Mouse (Mus musculus) megakaryocyte progenitor cell, adult 5-6 weeks (primary cell): ENCODE results near the gene Wnt3a. TPM values are rescaled to one million over a fixed set of nuclear protein-coding genes. Genes with fewer than 3 reads are reported as not detected.
"Not testable (repeated sequence)": the region's sequence is repeated elsewhere in the genome, so short reads cannot be mapped to it uniquely, and the experiment has no call there.

Experiments
- ATAC-seq: replicated peaks from 2 replicates; pipeline ENCODE4 v1.8.0; 2016; ENCODE audit warnings: mild to moderate bottlenecking, moderate TSS enrichment, inconsistent platforms; ENCODE audit not compliant: poor library complexity
- total RNA-seq, 2 experiments: library from RNA; stranded (forward) in 1 of 2; stranded (reverse) in 1 of 2; fragments of 157-497, 149-512 nt in 1 of 2; fragments of 200-1000 nt in 1 of 2; gene quantifications; 2 replicates each; pipeline versions ENCODE4 v1.2.3 to v1.2.4; 2015 to 2017

Gene Wnt3a
- total RNA-seq, 2 experiments from 2014 or later, result not detected

DNA sequence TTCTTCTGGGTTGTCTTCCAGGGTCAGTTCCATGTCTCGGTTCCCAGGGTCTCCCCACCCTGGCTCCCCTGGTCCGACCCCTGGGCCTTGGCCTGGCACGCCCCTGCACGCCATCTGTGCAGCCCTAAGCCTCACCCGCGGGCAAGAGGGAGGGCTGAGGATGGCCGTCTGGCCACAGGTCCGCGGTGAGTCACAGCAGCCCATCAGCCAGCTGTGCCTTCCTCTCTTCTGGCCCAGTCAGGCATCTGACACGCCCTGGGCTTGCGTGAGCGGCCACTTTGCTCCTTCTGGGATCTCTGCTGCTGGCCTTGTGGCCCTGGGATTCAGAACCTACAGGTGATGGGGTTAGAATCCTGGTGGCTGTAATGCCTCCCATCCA is 17.6 kb upstream of the Wnt3a start:
- ATAC-seq, result no peak

DNA sequence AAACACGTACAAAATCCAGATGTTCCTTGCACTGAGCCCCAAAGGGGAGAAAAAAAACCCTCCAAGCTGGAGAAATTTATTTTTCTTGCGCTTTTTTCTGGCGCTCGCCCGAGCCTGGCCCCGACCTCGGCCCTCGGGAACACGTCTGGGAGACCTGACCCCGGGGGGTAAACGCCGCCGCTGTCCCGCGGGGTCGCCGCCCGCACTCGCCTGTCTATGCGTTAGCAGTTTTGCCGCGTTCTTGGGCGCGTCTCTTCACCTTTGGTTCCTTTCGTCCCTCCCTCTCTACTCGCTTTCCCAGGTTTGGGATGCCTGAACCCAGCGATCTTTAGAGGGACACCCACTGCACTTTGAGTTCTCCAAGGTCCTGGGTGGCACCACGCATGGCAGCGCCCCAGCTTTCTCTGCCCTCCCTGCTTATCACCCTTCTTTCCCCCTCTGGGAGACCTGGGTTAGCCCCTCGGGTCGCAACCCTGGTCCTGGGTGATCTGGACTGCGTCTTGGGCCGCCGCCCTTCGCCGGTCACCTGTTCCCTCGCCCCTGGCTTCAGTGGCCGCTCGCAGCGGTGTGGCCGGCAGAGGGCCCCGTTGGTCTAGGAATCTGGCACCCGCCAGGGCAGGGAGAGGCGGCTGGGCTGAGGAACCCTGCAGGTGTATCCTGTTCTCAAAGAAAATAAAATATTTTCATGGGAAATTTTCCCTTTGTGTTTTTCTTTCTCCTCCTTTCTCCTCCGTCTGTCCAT is 17.0 kb upstream of the Wnt3a start:
- ATAC-seq, result peak; percentile 63

DNA sequence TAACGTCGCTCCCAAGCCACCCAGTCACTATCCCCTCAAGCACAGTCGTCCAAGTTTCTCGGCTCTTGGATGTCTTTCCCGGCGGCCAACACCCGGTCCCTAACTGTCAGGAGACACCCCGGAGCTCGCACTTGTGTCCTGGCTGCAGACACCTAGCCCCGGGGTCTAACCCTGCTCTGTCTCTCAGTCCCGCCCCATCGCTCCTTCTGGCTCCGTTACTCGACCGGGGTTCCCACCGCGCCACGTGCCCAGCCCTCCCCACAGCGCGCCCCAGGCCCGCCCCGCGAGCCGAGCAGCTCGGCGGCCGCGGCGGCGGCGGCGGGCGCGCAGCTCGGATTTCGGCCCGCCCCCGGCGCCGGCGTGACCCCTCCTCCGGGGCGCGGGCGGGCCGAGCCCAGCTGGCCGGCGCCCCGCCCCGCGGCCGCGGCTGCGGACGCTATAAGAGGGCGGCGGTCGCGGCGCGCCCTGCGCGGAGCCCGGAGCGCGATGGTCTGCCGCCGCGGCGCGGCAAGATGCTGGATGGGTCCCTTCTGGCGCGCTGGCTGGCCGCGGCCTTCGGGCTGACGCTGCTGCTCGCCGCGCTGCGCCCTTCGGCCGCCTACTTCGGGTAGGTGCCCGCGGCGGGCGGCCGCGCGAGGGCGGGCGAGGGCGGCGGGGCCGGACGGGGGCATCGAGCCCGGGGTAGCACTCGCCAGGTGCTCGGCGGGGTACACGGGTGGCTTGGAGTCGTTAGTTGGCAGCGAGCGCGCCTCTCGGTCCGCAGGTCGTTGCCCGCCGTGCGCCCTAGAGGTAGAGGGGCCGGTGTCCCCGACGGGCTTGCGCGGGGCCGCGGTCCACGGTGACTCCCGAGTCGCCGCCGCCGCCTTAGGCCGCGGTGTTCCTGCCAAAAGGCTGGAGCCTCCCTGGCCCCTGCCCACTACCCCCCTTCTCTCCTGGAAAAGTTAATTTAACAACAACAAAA is 16.2 kb upstream of the Wnt3a start, which contains the start of gene Wnt9a:
Gene Wnt9a (plus strand): TSS at position 468 of the 961 bp plus-strand sequence.
- ATAC-seq, result no peak

DNA sequence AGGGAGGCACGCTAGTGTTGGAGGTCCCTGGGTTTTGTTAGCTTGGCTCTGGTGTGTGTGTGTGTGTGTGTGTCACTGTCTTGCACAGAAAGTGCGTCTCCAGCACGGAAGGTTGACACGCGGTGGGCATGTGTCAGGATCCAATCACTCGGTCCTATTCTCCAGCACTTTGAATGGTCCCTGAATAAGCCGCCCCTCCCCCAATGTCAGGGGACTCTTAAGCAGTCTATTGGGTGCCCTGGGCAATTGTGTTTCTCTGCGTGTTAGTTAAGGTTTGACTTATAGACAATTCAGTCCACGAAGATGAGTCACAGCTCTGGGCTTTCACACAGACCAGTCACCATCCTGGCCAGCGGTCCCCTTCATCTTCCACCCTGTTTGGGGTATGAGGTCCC is 15.3 kb upstream of the Wnt3a start:
- no peak for ATAC-seq

DNA sequence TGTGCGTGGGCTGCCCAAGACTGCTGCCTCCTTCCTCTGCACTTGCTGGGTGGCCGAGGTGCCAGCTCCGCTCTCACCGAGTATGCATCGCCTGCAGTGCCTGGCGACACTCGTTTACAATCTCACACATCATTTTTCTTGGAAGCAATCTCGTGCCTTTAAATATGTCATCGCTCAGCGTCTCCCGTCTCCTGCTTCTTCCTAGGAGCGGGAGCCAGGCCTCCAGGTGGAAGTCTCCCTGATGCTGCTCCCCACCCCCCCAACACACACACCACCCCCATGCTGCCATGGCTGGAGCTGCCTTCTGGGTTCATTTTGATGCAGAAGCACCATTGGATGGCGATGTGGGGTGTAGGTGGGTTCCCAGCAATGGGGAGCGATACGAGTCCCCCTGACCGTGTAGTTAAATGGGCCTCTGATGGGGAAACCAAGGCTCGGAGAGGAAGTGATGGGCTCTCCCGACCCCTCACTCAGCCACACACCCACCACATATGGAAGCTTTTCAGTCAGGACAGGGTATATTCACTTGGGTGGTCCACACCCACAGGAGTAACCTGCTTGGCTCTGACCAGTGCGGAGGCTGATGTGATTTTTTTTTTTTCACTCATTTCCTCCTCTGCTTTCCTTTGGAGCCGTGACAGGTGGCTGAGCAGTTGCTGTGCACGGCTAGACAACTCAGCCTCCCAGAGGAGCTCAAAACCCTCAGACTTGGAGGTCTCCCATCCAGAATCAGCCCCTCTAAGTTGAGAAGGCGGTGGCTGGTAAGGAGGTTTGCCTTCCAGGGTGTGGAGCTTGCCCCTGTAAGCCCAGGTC is 14.7 kb upstream of the Wnt3a start:
- no peak for ATAC-seq

DNA sequence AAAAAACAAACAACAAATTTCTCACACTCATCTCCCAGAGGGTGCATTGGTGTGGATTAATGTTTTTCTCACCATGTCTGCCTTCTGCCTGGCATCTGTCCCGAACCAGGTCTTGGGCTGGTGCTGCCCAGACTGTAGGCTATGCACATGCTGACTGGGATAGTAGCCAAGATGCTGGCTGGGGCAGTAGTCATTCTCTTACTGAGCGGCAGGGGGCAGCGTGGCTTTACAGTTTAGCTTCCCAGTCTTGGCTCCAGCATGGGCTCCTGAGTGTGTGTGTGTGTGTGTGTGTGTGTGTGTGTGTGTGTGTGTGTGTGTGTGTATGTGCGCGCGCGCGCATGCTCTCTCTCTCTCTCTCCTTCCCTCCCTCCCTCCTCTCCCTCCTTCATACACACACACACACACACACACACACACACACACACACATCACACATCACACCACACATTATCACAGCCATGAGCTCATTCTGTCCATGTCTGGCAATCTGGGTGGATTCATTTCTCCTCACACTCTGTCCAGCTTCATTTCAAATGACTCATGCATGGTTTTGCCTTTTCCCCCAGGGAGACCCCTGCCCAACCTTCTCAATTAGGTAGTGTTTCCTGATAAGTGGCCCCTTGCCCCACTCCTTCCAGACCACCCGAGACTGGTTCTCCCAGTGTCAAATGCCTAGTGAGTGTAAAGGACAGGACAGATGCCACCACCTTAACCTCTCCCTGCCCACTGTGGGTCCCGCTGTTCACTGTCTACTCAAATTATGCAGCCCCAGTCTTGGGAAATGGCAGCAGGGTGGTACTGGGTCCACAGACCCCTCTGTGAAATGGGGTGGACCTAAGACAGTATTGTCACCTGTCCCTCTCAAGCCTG is 12.4 kb upstream of the Wnt3a start:
- ATAC-seq, result peak; percentile 92

DNA sequence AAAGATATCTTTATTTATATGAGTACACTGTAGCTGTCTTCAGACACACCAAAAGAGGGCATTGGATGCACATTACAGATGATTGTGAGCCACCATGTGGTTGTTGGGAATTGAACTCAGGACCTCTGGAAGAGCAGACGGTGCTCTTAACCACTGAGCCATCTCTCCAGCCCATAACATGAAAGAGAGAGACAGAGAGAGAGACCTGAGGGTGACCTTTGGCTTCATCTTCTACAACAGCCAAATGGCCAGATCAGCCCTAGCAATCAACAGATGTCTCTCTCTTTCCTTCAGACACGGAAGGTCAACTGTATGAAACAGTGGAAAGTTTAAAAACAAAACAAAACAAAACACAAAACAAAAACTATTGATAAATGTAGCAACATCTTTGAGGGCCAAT is 10.5 kb upstream of the Wnt3a start:
- ATAC-seq, result not testable (repeated sequence)

DNA sequence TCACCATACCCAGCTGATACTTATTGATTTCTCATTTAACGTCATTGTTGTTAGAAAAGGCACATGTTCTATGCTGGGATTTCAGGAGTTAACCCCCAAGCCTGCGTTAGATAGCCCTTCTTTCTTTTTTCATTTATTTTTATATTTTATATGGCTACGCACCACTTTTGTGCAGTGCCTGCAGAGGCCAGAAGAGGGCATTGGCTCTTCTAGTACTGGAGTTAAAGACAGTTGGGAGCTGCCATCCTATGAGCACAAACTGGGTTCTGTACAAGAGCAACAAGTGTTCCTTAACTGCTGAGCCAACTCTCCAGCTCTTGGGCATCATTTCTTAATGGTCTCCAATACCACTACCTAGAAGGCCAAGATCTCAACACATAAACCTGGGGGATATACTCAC is 9.6 kb upstream of the Wnt3a start:
- ATAC-seq, result peak; percentile 54; the same call in 1 of the 2 replicates

DNA sequence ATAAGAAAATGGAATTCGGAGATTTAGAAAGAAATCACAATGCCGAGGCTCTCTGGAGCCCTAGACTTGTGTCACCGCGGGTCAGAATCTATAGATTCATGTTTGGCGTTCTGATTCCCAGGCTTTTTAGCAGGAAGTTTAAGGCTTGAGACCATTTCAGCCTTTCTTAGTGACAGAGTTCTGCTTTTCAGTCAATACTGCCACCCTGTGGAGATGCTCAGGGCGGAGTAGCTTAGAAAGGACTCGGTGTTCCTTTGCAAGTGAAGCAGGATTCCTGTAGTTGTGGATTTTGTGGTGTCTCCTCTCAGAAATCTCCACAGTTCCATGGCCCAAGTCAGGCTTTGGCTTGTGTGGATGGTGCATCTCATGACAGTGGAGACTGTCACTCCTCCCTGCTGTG is 7.4 kb upstream of the Wnt3a start:
- ATAC-seq, result 0 out of 2 replicates have a peak, but pooled peaks have one; percentile 32

DNA sequence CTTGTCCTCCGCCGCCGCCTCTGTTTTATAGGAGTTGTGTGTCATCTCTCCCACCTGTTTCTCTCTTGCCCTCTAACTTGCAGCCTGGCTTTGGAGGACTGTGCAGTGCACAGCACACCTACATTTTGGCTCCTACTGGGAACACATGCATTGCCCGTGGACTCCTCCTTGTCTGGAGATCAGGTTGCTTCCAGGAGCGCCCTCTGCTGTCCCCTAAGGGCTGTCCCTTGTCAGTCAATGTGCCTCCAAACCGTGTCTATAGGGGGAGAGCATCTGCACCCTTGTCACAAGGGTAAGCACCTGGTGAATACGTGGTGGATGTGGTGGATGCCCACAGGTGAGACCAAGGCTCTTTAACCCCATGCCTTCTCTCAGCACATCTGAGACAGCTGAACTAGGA is 3.1 kb upstream of the Wnt3a start:
- ATAC-seq, result peak; percentile 89

DNA sequence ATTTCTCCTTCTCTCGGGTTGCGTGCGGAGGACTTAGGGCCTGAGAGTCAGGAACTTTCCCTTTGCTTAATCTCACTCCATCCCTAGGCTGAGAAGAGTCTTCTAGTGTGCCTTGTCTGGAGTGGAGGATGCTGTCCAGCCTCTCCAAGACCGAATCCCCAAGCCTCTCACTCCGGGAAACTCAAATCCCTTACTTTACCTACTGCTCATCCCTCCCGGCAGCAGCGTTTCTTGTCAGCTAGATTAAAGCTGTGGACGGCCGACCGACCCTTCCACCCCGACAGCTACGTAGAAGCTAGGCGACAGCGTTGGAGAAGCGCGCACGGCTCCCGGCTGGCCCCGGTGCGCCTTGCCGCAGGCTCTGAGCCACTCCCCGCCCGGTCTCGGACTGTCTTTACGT is 846 bp downstream of the Wnt3a start:
- ATAC-seq, result no peak

DNA sequence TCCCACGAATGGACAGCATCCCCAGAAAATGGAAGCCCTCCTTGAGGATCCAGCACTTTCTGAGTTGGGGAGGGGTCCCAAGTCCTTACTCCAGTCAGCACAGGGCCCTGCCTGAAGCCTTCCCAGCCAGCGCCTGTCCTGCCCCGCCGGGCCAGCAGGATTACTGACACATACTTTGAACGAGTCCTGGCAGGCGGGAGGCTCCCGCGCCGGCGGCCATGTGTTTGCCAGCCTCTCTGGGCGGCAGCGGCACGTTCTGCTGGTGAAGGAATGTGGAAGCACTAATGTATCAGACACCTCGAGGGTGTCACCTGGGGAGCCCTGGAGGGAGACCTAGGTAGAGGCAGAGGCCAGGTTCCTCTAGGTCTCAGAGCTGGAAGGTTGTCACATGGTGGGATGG is 6.4 kb downstream of the Wnt3a start:
- ATAC-seq, result no peak

DNA sequence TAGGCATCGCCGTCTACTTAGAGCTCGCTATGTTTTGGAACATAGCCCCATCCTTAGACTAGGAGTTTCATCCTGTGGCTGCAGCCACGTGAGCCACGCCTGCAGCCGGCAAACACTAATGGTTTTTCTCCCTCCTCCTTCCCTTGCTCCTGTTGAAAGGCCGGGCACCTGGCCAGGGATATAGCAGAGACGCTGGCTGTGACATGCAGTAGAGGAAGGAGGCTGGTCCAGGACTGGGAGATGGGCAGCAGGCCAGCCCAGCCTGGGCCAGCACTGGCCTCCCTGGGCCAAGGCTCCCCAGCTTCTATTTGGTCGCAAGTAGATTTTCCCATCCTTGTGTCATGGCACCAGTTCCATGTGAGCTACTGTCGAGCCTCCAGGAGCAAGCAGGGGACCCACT is 7.6 kb downstream of the Wnt3a start:
- no peak for ATAC-seq

DNA sequence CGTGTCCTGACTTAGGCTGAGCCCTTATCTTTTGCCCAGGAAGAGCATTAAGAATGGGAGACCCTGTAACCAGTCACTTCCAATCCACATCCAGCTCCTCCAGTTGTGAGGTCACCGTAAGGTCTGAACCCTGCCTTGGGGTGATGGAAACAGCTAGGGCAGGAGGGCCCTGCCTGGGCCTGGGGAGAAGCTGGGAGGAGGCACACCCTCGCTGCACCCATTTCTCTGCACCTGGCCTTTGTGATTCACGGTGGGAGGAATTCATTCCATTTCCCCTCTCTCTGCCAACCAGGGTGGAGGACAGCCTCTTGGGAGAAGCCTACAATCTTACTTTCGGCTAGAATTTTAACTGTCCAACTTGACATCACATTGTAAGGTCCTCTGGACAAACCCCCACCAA is 8.4 kb downstream of the Wnt3a start:
- no peak for ATAC-seq

DNA sequence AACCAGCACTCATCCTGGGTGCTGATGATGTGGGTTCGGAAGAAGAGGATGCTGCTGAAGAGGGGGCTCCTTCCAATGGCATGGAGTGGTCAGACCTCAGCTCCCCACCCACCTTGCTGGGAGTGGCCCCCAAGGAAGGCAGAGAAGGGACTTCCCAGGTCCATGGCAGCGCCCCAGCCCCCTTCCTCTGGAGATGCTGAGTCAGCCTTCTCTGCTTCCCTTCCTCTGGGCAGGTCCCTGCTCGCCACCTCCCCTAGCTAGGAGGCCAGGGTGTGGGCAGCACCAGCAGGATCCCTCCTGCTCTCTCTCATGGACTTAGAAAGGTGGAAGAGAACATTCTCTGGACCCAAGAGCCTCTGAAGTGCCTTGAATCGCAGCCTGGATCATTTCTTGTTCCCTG is 12.5 kb downstream of the Wnt3a start:
- ATAC-seq, result no peak

DNA sequence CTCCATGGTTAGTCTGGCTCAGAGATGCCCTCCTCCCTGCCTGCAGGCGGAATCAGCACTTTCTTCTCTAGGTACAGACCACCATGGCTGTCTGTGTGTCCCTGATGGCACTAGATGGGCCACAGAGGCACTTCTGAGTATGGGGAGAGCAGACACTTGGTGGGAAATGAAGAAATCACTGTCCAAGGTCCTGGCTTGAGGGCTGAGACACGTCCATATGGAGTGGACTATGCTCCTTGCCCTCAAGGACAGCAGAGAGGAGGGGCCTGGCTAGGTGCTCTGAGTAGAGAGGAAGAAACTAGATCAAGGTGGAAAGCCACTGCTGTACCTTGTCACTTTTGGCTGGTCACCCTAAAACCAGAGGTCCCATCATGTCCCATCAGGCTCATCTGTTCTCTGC is 13.7 kb downstream of the Wnt3a start:
- ATAC-seq, result no peak

DNA sequence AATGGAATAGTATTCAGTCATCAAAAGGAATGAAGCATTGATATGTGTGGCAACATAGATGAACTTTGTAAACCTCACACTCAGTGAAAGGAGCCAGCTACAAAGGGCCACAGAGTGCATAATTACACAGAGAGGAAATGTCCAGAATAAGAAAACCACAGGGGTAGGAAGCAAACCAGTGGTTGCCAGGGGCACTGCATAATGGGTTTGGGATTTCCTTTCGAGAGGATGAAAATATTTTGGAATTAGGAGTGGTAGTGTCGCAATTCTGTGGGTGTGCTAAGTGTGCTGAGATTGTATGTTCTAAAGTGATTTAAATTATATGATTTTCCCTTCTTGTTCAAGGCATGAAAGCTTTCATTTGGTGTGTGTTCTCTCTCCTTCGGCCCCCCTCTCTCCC is 16.4 kb downstream of the Wnt3a start:
- ATAC-seq, result no peak

DNA sequence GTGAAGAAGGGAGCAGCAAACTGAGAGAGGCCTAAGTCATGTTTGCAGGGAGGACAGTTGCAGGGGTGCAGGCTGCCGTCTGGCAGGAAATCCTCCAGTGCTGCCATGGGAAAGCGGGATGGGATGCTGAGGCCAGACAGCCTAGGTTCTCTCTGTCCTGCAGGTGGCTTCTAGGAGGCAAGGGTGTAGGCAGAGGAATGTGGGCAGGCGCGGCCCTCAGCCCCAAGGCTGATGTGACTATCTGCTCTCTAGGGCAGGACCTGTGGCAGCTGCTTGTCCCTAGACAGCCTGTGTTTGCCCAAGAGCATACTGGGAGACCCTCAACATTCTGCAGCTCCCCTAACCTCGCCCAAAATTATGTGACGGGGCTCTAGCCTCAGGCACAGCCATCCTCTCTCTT is 23.8 kb downstream of the Wnt3a start:
- ATAC-seq, result no peak

DNA sequence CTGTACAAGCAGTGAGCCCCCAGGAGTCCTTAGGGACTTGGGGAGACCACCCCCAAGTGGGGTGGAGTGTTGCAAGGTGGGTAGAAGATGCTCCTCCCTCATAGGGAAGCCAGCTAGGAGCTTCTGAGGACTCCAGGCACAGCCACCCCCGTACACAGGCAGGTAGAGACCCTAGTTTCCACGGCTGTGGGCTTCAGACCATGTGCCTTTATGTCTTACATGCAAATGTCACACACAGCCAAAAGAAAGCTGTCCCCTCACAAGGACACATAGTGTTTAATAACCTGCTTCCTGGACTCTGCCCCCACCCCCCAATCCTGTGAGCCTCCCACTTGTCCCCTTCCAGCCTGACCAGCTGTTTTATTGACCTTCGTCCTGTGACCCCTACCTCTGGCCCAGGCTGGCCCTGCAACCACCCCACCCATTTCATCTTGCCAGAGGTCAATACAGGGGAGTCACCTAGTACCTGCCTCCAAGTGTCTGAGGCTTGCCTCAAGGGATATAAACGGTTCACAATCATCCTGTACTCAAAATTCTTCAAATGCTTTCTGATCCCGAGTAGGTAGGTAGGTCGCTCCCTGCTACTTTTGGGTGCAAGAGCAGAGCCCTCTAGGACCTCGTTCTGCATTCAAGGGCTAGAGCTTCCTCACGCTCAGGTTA is 25.3 kb downstream of the Wnt3a start:
- no peak for ATAC-seq

DNA sequence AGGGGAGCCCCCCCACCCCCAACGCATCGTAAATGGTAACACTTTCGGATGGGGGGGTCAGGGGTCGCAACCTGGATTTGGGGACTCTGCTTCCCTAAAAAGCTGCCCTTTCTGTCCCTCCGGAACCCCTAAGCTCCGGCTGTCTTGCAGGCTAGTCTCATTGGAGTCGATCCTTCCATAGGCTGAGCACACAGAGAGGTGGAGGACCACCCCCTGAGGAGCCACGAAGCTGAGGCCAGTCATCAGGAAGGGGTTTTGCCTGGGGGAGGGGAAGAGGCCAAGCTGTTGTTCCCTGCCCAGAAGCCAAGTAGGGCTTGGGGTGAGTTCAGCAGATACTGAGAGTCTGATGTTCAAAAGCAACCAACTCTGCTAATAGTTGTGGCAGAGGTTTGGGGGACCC is 26.0 kb downstream of the Wnt3a start:
- ATAC-seq, result no peak
